Mouse (Mus musculus): ENCODE data around the gene Fndc7. TPM values are rescaled to one million over a fixed set of nuclear protein-coding genes. Genes with fewer than 3 reads are reported as not detected.

The Fndc7 gene
- polyA plus RNA-seq, 2 experiments = 0.23 to 0.35 TPM

DNA sequence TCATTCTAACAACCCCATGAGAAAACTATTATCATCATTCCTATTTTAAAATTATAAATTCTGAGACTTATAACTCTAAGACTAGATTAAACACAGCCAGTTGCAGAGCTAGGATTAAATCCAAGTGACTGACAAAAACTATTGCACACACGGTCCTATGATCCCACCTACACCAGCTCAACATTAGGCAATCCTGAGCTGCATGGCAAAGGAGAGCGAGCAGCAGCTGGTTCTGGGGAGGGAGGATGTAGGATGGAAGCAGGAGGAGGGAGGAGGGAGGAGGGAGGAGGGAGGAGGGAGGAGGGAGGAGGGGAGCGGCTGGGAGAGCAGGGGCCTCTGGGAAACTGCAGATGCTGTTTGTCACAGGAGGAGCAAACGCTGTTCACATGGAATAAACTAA lies 74.2 kb downstream of the Fndc7 start:
- WGBS = 76% methylated on average over 3 of the region's 4 CpGs
- Histone ChIP-seq H3K27me3 (ENCODE audit: control insufficient read depth, insufficient read depth, low read length) (no peaks in the 10 kb centered on the region), H3K9ac (ENCODE audit: low read depth, low read length, severe bottlenecking) (no peak overlapping the region), H3K27ac (replicated peaks; ENCODE audit: low read depth, low read length) (no peak overlapping the region), H3K4me2 (replicated peaks; ENCODE audit: low read depth, low read length, severe bottlenecking) (no peak overlapping the region), H3K4me3 (replicated peaks; ENCODE audit: low read length) (no peak overlapping the region), H3K36me3 (ENCODE audit: control insufficient read depth, insufficient read depth, low read length) (peaks cover 57% of the 10 kb centered on the region), H3K9me3 (ENCODE audit: control insufficient read depth, low read length) (no peaks in the 10 kb centered on the region), H3K4me1 (ENCODE audit: control insufficient read depth, insufficient read depth, low read length) (no peaks in the 10 kb centered on the region)
- DNase-seq (ENCODE audit: low spot score) (no peak), ATAC-seq (ENCODE audit: low FRiP score, low read depth) (no peak)
- no peak for TF ChIP-seq POLR2A (IDR thresholded peaks at IDR 0.05; ENCODE audit: borderline replicate concordance, extremely low read depth, insufficient read depth, insufficient read length)

DNA sequence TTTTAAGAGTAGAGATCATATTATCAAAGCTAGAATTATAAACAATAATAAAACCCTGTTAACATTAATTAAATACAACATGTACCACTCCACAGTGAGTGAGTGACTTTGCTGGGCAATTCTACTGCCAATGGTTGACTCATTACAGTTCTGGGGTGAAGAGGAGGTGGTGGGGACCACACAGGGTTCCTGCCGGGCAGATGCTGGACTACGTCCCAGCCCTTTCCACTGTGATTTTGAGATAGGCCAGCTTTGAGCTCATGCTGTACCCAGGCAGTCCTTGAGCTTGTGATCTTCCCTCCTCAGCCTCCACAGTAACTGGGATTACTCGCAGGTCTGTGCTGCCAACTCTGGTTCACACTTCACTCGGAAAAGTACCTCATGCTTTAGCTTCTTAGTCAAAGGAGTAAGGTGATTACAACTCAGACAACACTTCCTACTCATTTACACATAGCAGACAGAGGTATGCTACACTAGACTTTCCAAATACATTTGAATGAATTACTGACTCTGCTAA lies 79.0 kb downstream of the Fndc7 start:
- Histone ChIP-seq H3K4me2 (replicated peaks; ENCODE audit: low read depth, low read length, severe bottlenecking) (no peak overlapping the region), H3K9me3 (ENCODE audit: control insufficient read depth, low read length) (no peaks in the 10 kb centered on the region), H3K27me3 (ENCODE audit: control insufficient read depth, insufficient read depth, low read length) (no peaks in the 10 kb centered on the region), H3K9ac (ENCODE audit: low read depth, low read length, severe bottlenecking) (no peak overlapping the region), H3K36me3 (ENCODE audit: control insufficient read depth, insufficient read depth, low read length) (peaks cover 50% of the 10 kb centered on the region), H3K4me3 (replicated peaks; ENCODE audit: low read length) (no peak overlapping the region), H3K27ac (replicated peaks; ENCODE audit: low read depth, low read length) (no peak overlapping the region), H3K4me1 (ENCODE audit: control insufficient read depth, insufficient read depth, low read length) (no peaks in the 10 kb centered on the region)
- no peak for DNase-seq (ENCODE audit: low spot score)
- ATAC-seq (ENCODE audit: low FRiP score, low read depth) = no peak
- WGBS = 78% methylated on average over 4 of the region's 4 CpGs
- no peak for TF ChIP-seq POLR2A (IDR thresholded peaks at IDR 0.05; ENCODE audit: borderline replicate concordance, extremely low read depth, insufficient read depth, insufficient read length)

DNA sequence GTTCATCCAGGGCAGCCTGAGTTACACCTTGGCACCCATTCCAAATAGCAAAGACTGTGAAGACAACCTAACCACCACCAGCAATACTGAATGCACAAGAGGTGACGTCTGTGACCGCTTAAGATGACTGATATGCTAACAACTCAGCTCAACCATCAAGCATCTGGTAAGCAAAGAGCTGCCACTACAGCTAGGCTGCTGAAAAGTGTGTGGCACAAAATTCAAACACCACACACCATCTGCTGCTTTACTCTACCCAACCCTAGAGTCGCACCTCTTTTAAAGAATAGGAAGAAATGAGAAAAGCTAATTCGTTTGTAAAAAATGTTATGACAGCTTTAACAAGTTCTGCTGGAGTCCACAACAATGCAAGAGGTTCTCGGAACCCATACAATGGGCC lies 84.2 kb downstream of the Fndc7 start:
- H3K9me3 ChIP-seq (ENCODE audit: control insufficient read depth, low read length) = no peaks in the 10 kb centered on the region
- no peak overlapping the region for H3K4me2 ChIP-seq (replicated peaks; ENCODE audit: low read depth, low read length, severe bottlenecking)
- TF ChIP-seq POLR2A (IDR thresholded peaks at IDR 0.05; ENCODE audit: borderline replicate concordance, extremely low read depth, insufficient read depth, insufficient read length) = no peak
- no peaks in the 10 kb centered on the region for H3K27me3 ChIP-seq (ENCODE audit: control insufficient read depth, insufficient read depth, low read length)
- no peak overlapping the region for H3K9ac ChIP-seq (ENCODE audit: low read depth, low read length, severe bottlenecking)
- H3K4me3 ChIP-seq (replicated peaks; ENCODE audit: low read length) = no peak overlapping the region
- ATAC-seq (ENCODE audit: low FRiP score, low read depth) (no peak), DNase-seq (ENCODE audit: low spot score) (no peak)
- H3K27ac ChIP-seq (replicated peaks; ENCODE audit: low read depth, low read length) = no peak overlapping the region
- H3K36me3 ChIP-seq (ENCODE audit: control insufficient read depth, insufficient read depth, low read length) = peaks cover 66% of the 10 kb centered on the region
- whole genome bisulfite sequencing = 87% methylated on average over 5 of the region's 5 CpGs
- no peaks in the 10 kb centered on the region for H3K4me1 ChIP-seq (ENCODE audit: control insufficient read depth, insufficient read depth, low read length)

Other genes starting within 250 kb of the Fndc7 start
- gene Clcc1, start 236.1 kb downstream of the Fndc7 start, polyA plus RNA-seq (2012; rRNA removed) = 79.4 and 81.3 TPM in 2 replicates
- gene Clcc1, start 236.1 kb downstream of the Fndc7 start, polyA plus RNA-seq (2014; fragmentation: Nextera tagmentation; extraction: Ambion mirVana) = 78.0 and 87.7 TPM in 2 replicates
- 38.2 and 55.2 TPM in 2 replicates for gene Gpsm2, start 167.7 kb downstream of the Fndc7 start, polyA plus RNA-seq (2012; rRNA removed)
- gene Gpsm2, start 167.7 kb downstream of the Fndc7 start, polyA plus RNA-seq (2014; fragmentation: Nextera tagmentation; extraction: Ambion mirVana) = 120 and 121 TPM in 2 replicates
- 3.4 and 3.6 TPM in 2 replicates for gene Aknad1, start 150.3 kb downstream of the Fndc7 start, polyA plus RNA-seq (2012; rRNA removed)
- gene Aknad1, start 150.3 kb downstream of the Fndc7 start, polyA plus RNA-seq (2014; fragmentation: Nextera tagmentation; extraction: Ambion mirVana) = 2.2 TPM in 2 replicates
- 23.5 and 28.4 TPM in 2 replicates for gene Stxbp3, start 49.5 kb downstream of the Fndc7 start, polyA plus RNA-seq (2012; rRNA removed)
- gene Stxbp3, start 49.5 kb downstream of the Fndc7 start, polyA plus RNA-seq (2014; fragmentation: Nextera tagmentation; extraction: Ambion mirVana) = 33.0 and 38.1 TPM in 2 replicates
- 95.1 and 110 TPM in 2 replicates for gene Prpf38b, start 21.7 kb upstream of the Fndc7 start, polyA plus RNA-seq (2012; rRNA removed)
- 58.9 and 72.4 TPM in 2 replicates for gene Prpf38b, start 21.7 kb upstream of the Fndc7 start, polyA plus RNA-seq (2014; fragmentation: Nextera tagmentation; extraction: Ambion mirVana)
- gene Henmt1, start 49.9 kb upstream of the Fndc7 start, polyA plus RNA-seq (2012; rRNA removed) = 0.33 and 0.74 TPM in 2 replicates
- gene Henmt1, start 49.9 kb upstream of the Fndc7 start, polyA plus RNA-seq (2014; fragmentation: Nextera tagmentation; extraction: Ambion mirVana) = 0.64 and 0.78 TPM in 2 replicates
- 1.2 and 1.7 TPM in 2 replicates for gene Gm9857, start 50.4 kb upstream of the Fndc7 start, polyA plus RNA-seq (2012; rRNA removed)
- gene Gm9857, start 50.4 kb upstream of the Fndc7 start, polyA plus RNA-seq (2014; fragmentation: Nextera tagmentation; extraction: Ambion mirVana) = not detected in 2 replicates
- gene Fam102b, start 137.6 kb upstream of the Fndc7 start, polyA plus RNA-seq (2012; rRNA removed) = 13.3 and 15.4 TPM in 2 replicates
- 16.9 and 20.9 TPM in 2 replicates for gene Fam102b, start 137.6 kb upstream of the Fndc7 start, polyA plus RNA-seq (2014; fragmentation: Nextera tagmentation; extraction: Ambion mirVana)
- not detected in 2 replicates for gene Slc25a54, start 190.5 kb upstream of the Fndc7 start, polyA plus RNA-seq (2012; rRNA removed)
- not detected in 2 replicates for gene Slc25a54, start 190.5 kb upstream of the Fndc7 start, polyA plus RNA-seq (2014; fragmentation: Nextera tagmentation; extraction: Ambion mirVana)
- gene Slc25a24, start 233.1 kb upstream of the Fndc7 start, polyA plus RNA-seq (2012; rRNA removed) = 31.9 and 34.7 TPM in 2 replicates
- gene Slc25a24, start 233.1 kb upstream of the Fndc7 start, polyA plus RNA-seq (2014; fragmentation: Nextera tagmentation; extraction: Ambion mirVana) = 44.0 and 49.2 TPM in 2 replicates